Mouse (Mus musculus): ENCODE data around the gene Hoxb9. TPM values are rescaled to one million over a fixed set of nuclear protein-coding genes. Genes with fewer than 3 reads are reported as not detected.
A peak's percentile ranks its signal among the peaks of the same experiment; 100 is the strongest.

Gene Hoxb9
- polyA plus RNA-seq, 1 experiment from 2014 or later: 21.5 TPM

GRCm38 (mm10) chr11:96317608-96318367 is 46.5 kb downstream of the Hoxb9 start, which contains the start of gene Hoxb4:
TSS of gene Hoxb4 (plus strand) at chr11:96318267.
- H3K4me1 ChIP-seq (ENCODE audit: insufficient read depth, low read length): peaks cover 72% of the 10 kb centered on the region
- peak; percentile 6; the same call in 1 of the 2 replicates for ATAC-seq (ENCODE audit: low FRiP score, low TSS enrichment)
- peak within 1 kb of the TSS; percentile 99 for H3K27ac ChIP-seq (ENCODE audit: low read length)
- WGBS: 7% methylated on average over 28 of the region's 28 CpGs
- peak within 1 kb of the TSS; percentile 90 for H3K9ac ChIP-seq (replicated peaks; ENCODE audit: low read length)
- H3K4me3 ChIP-seq (ENCODE audit: low read length): peak within 1 kb of the TSS; percentile 71
- peak within 1 kb of the TSS; percentile 90 for H3K4me2 ChIP-seq (replicated peaks; ENCODE audit: low read depth, low read length)
- no peaks in the 10 kb centered on the region for H3K9me3 ChIP-seq (ENCODE audit: low read length)
- 0 out of 2 replicates have a peak, but pooled peaks cover 4% of the 10 kb centered on the region for H3K36me3 ChIP-seq (ENCODE audit: insufficient read depth, low read length)
- H3K27me3 ChIP-seq (ENCODE audit: insufficient read depth, low read length): no peaks in the 10 kb centered on the region

GRCm38 (mm10) chr11:96318368-96319070 is 47.3 kb downstream of the Hoxb9 start:
- Histone ChIP-seq H3K27ac (ENCODE audit: low read length) (peak overlapping the region; percentile 99), H3K4me3 (ENCODE audit: low read length) (peak overlapping the region; percentile 71), H3K4me1 (ENCODE audit: insufficient read depth, low read length) (peaks cover 72% of the 10 kb centered on the region), H3K4me2 (replicated peaks; ENCODE audit: low read depth, low read length) (peak overlapping the region; percentile 90), H3K27me3 (ENCODE audit: insufficient read depth, low read length) (no peaks in the 10 kb centered on the region), H3K9me3 (ENCODE audit: low read length) (no peaks in the 10 kb centered on the region), H3K9ac (replicated peaks; ENCODE audit: low read length) (peak overlapping the region; percentile 90), H3K36me3 (ENCODE audit: insufficient read depth, low read length) (0 out of 2 replicates have a peak, but pooled peaks cover 4% of the 10 kb centered on the region)
- ATAC-seq (ENCODE audit: low FRiP score, low TSS enrichment): peak; percentile 76
- under 1% methylated on average over 38 of the region's 45 CpGs for WGBS

GRCm38 (mm10) chr11:96319071-96319902 is 48.0 kb downstream of the Hoxb9 start:
- under 1% methylated on average over 26 of the region's 34 CpGs for WGBS
- Histone ChIP-seq H3K4me1 (ENCODE audit: insufficient read depth, low read length) (peaks cover 72% of the 10 kb centered on the region), H3K9me3 (ENCODE audit: low read length) (no peaks in the 10 kb centered on the region), H3K36me3 (ENCODE audit: insufficient read depth, low read length) (0 out of 2 replicates have a peak, but pooled peaks cover 4% of the 10 kb centered on the region), H3K27ac (ENCODE audit: low read length) (peak overlapping the region; percentile 99), H3K9ac (replicated peaks; ENCODE audit: low read length) (peak overlapping the region; percentile 90), H3K4me2 (replicated peaks; ENCODE audit: low read depth, low read length) (peak overlapping the region; percentile 90), H3K4me3 (ENCODE audit: low read length) (peak overlapping the region; percentile 71), H3K27me3 (ENCODE audit: insufficient read depth, low read length) (no peaks in the 10 kb centered on the region)
- peak; percentile 87 for ATAC-seq (ENCODE audit: low FRiP score, low TSS enrichment)

GRCm38 (mm10) chr11:96319910-96320309 is 48.7 kb downstream of the Hoxb9 start:
- Histone ChIP-seq H3K9me3 (ENCODE audit: low read length) (no peaks in the 10 kb centered on the region), H3K4me3 (ENCODE audit: low read length) (peak overlapping the region; percentile 71), H3K4me1 (ENCODE audit: insufficient read depth, low read length) (peaks cover 75% of the 10 kb centered on the region), H3K27me3 (ENCODE audit: insufficient read depth, low read length) (no peaks in the 10 kb centered on the region), H3K27ac (ENCODE audit: low read length) (peak overlapping the region; percentile 99), H3K36me3 (ENCODE audit: insufficient read depth, low read length) (0 out of 2 replicates have a peak, but pooled peaks cover 2% of the 10 kb centered on the region), H3K4me2 (replicated peaks; ENCODE audit: low read depth, low read length) (peak overlapping the region; percentile 90), H3K9ac (replicated peaks; ENCODE audit: low read length) (peak overlapping the region; percentile 90)
- peak; percentile 5; the same call in 1 of the 2 replicates for ATAC-seq (ENCODE audit: low FRiP score, low TSS enrichment)
- 1% methylated on average over 29 of the region's 29 CpGs for WGBS

- peak overlapping the region; percentile 99 for H3K27ac ChIP-seq (ENCODE audit: low read length)
- no peaks in the 10 kb centered on the region for H3K36me3 ChIP-seq (ENCODE audit: insufficient read depth, low read length)
- peaks cover 75% of the 10 kb centered on the region for H3K4me1 ChIP-seq (ENCODE audit: insufficient read depth, low read length)
- H3K9me3 ChIP-seq (ENCODE audit: low read length): no peaks in the 10 kb centered on the region
- no peaks in the 10 kb centered on the region for H3K27me3 ChIP-seq (ENCODE audit: insufficient read depth, low read length)
- H3K9ac ChIP-seq (replicated peaks; ENCODE audit: low read length): peak overlapping the region; percentile 90
- WGBS: 8% methylated on average over 17 of the region's 17 CpGs
- peak overlapping the region; percentile 71 for H3K4me3 ChIP-seq (ENCODE audit: low read length)
- H3K4me2 ChIP-seq (replicated peaks; ENCODE audit: low read depth, low read length): peak overlapping the region; percentile 90
- no peak for ATAC-seq (ENCODE audit: low FRiP score, low TSS enrichment)
Observed at GRCm38 (mm10) chr11:96320688-96321087, 49.4 kb downstream of the Hoxb9 start.

GRCm38 (mm10) chr11:96321846-96322245 is 50.6 kb downstream of the Hoxb9 start:
- peak overlapping the region; percentile 90 for H3K9ac ChIP-seq (replicated peaks; ENCODE audit: low read length)
- 19% methylated on average over 5 of the region's 5 CpGs for WGBS
- no peaks in the 10 kb centered on the region for H3K27me3 ChIP-seq (ENCODE audit: insufficient read depth, low read length)
- H3K4me1 ChIP-seq (ENCODE audit: insufficient read depth, low read length): peaks cover 74% of the 10 kb centered on the region
- peak overlapping the region; percentile 90 for H3K4me2 ChIP-seq (replicated peaks; ENCODE audit: low read depth, low read length)
- no peaks in the 10 kb centered on the region for H3K9me3 ChIP-seq (ENCODE audit: low read length)
- H3K27ac ChIP-seq (ENCODE audit: low read length): peak overlapping the region; percentile 99
- peak overlapping the region; percentile 71 for H3K4me3 ChIP-seq (ENCODE audit: low read length)
- ATAC-seq (ENCODE audit: low FRiP score, low TSS enrichment): no peak
- H3K36me3 ChIP-seq (ENCODE audit: insufficient read depth, low read length): no peaks in the 10 kb centered on the region; the same call in 1 of the 2 replicates

GRCm38 (mm10) chr11:96322738-96323137 is 51.5 kb downstream of the Hoxb9 start:
- Histone ChIP-seq H3K27me3 (ENCODE audit: insufficient read depth, low read length) (no peaks in the 10 kb centered on the region), H3K4me2 (replicated peaks; ENCODE audit: low read depth, low read length) (peak overlapping the region; percentile 90)

GRCm38 (mm10) chr11:96323154-96323553 is 51.9 kb downstream of the Hoxb9 start, which contains the start of gene Hoxb3:
TSS of gene Hoxb3 (plus strand) at chr11:96323326.
- Histone ChIP-seq H3K9ac (replicated peaks; ENCODE audit: low read length) (peak within 1 kb of the TSS; percentile 90), H3K4me1 (ENCODE audit: insufficient read depth, low read length) (peaks cover 75% of the 10 kb centered on the region), H3K36me3 (ENCODE audit: insufficient read depth, low read length) (no peaks in the 10 kb centered on the region; the same call in 1 of the 2 replicates), H3K27me3 (ENCODE audit: insufficient read depth, low read length) (no peaks in the 10 kb centered on the region), H3K27ac (ENCODE audit: low read length) (peak within 1 kb of the TSS; percentile 99), H3K4me3 (ENCODE audit: low read length) (peak within 1 kb of the TSS; percentile 71), H3K9me3 (ENCODE audit: low read length) (no peaks in the 10 kb centered on the region), H3K4me2 (replicated peaks; ENCODE audit: low read depth, low read length) (peak within 1 kb of the TSS; percentile 90)
- ATAC-seq (ENCODE audit: low FRiP score, low TSS enrichment): no peak
- WGBS: 26% methylated on average over 10 of the region's 10 CpGs

More at GRCm38 (mm10) chr11:96322738-96323137, 51.5 kb downstream of the Hoxb9 start:
- Histone ChIP-seq H3K9ac (replicated peaks; ENCODE audit: low read length) (peak overlapping the region; percentile 90), H3K27ac (ENCODE audit: low read length) (peak overlapping the region; percentile 99), H3K4me3 (ENCODE audit: low read length) (peak overlapping the region; percentile 71), H3K4me1 (ENCODE audit: insufficient read depth, low read length) (peaks cover 74% of the 10 kb centered on the region), H3K9me3 (ENCODE audit: low read length) (no peaks in the 10 kb centered on the region), H3K36me3 (ENCODE audit: insufficient read depth, low read length) (no peaks in the 10 kb centered on the region; the same call in 1 of the 2 replicates)
- WGBS: 20% methylated on average over 6 of the region's 6 CpGs
- no peak for ATAC-seq (ENCODE audit: low FRiP score, low TSS enrichment)

- Histone ChIP-seq H3K27me3 (ENCODE audit: insufficient read depth, low read length) (no peaks in the 10 kb centered on the region), H3K4me1 (ENCODE audit: insufficient read depth, low read length) (peaks cover 85% of the 10 kb centered on the region), H3K9me3 (ENCODE audit: low read length) (no peaks in the 10 kb centered on the region), H3K27ac (ENCODE audit: low read length) (peak overlapping the region; percentile 99), H3K4me2 (replicated peaks; ENCODE audit: low read depth, low read length) (peak overlapping the region; percentile 90), H3K36me3 (ENCODE audit: insufficient read depth, low read length) (no peaks in the 10 kb centered on the region; the same call in 1 of the 2 replicates), H3K4me3 (ENCODE audit: low read length) (peak overlapping the region; percentile 71), H3K9ac (replicated peaks; ENCODE audit: low read length) (peak overlapping the region; percentile 90)
- no peak for ATAC-seq (ENCODE audit: low FRiP score, low TSS enrichment)
- 8% methylated on average over 5 of the region's 5 CpGs for WGBS
Observed at GRCm38 (mm10) chr11:96324125-96324524, 52.9 kb downstream of the Hoxb9 start.

All from kidney, embryonic 16.5 days (tissue).